Mouse (Mus musculus): ENCODE data around the gene Gm5089.

Gm5089 gene

GRCm38 (mm10) chr14:122427654-122428053 lies 23.3 kb downstream of the Gm5089 start:
- DNase-seq (ENCODE audit: extremely low read depth, low read depth, low spot score), result no peak

GRCm38 (mm10) chr14:122427204-122427560 lies 23.7 kb downstream of the Gm5089 start:
- no peak for DNase-seq (ENCODE audit: extremely low read depth, low read depth, low spot score)

DNA sequence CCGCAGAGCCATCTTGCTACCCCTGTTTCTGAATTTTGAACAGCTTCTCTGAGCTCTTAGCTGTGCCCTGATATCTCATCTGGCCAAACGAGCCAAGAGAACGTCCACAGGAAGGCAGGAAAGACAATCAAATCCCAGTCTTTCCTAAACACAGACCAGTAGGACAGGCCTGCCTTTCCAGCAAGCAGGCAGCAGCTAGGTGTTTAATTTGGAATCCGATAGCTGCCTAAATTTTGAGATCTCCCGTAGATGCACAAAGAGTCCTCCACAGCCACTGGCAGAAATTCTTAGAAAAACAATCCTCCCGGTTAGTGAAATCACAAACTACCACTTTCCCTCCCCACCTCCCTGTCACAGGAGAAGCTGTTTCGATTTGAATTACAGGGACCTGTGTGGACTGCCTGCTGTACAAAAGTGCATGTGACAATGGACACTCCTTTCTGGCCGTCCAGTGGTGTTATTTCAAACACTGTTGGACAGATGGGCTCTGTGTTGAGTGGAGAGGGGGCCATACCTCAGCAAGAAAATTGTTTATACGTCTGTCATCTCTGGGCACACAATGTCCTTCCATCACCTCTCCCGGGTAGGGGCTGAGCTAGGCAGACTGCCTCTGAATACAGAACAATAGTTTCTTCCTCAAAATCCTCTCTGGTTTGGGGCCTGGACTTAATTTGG lies 24.2 kb downstream of the Gm5089 start:
- DNase-seq (ENCODE audit: extremely low read depth, low read depth, low spot score), result no peak

GRCm38 (mm10) chr14:122424441-122424840 lies 26.5 kb downstream of the Gm5089 start:
- no peak for DNase-seq (ENCODE audit: extremely low read depth, low read depth, low spot score)

DNA sequence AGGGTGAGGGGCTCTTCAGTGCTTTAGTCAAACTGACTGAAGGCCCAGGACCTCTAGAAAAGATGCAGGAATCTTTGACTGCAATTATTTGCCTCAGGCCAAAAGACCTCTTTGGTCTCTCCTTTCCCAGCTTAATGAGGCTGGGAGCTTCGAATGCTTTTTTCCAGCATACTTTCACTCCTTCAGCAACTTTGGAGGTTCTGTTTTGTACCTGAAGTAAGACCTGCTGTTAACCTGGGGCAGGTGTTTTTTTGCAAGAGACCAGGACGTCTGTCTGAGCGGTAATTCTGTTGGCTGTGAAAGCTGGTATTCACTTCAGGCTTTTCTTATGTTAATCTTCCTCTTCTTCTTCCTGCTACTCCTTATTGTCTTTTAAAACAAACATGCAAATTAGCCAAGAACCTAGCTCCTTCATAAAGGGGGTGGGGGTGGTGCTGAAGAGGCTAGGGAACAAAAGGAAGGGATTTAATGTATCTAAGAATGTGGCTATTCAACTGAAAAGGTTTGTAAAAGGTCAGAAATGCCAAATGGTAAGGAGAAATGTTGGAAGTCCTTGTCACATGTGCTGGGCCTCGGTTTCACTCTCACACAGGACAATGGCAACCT lies 34.6 kb downstream of the Gm5089 start:
- DNase-seq (ENCODE audit: extremely low read depth, low read depth, low spot score), result no peak

- DNase-seq (ENCODE audit: extremely low read depth, low read depth, low spot score), result no peak
Measured at GRCm38 (mm10) chr14:122414786-122415185, 36.1 kb downstream of the Gm5089 start.

- no peak for DNase-seq (ENCODE audit: extremely low read depth, low read depth, low spot score)
Measured at GRCm38 (mm10) chr14:122413542-122413928, 37.4 kb downstream of the Gm5089 start.

DNA sequence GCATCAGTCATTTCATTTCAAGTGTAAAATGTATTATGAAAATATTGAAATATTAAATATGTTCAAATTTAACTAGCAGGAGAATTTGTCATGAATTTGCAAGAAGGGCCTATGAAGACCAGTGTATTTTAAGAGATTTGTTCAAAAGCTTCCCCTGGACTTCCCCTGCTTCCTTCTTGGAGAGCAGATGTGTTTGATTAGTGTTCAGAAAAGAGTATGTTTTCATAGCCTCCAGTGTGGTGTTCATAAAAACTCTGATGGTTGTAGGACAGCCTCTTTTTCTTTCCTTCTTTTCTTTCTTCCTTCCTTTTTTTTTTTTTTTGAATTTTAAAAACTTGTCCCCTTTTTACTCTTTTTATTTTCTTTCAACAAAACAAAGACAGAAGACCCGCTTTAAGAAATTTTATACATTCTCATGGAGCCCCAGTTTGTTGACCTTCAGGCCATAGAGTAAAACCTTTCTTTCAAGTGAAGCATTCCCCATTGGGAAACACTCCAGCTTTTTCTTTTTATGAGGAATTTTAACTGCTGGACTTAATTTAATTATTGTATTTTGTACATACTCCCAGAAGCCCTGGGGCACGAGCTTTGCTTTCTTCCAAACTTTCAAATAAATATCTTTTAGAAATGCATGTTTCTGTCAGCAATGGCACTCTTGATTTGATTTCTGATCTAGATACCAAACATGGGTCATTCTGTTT lies 37.9 kb downstream of the Gm5089 start:
- no peak for DNase-seq (ENCODE audit: extremely low read depth, low read depth, low spot score)

DNA sequence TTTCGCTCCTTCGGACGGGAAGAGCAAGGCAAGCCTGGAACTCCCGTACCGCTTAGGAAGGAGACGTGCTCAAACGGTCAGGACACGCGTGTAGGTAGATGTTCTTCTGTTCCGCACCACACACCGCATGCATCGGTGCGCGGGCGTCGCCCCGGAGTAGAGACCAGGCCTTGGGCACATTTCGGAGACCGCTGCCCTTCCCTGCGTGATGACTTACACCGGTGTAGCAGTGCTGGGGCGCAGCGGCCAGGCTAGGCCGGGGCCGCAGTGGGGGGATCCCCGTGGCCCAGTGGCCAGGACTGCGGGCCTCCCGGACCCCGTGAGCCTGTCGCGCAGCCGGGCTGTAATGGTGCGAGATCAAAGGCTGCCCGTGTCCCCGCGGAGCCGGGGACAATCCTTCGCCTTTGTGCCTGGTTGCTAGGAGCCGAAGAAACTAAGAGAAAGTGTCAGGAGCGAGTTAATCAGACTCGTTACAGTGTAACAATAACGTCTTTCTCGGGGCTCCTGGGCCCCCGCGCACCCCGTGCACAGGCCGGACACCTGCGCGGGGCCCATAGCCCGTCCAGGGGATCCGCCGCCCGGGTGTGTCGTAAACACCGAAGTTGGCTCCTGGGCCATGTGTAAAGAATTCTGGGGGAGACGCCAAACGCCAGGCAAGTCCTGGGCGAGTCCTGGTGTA lies 44.2 kb downstream of the Gm5089 start:
- DNase-seq (ENCODE audit: extremely low read depth, low read depth, low spot score), result no peak

- no peak for DNase-seq (ENCODE audit: extremely low read depth, low read depth, low spot score)
Measured at GRCm38 (mm10) chr14:122405897-122406540, 44.9 kb downstream of the Gm5089 start.

GRCm38 (mm10) chr14:122405236-122405635 lies 45.7 kb downstream of the Gm5089 start:
- no peak for DNase-seq (ENCODE audit: extremely low read depth, low read depth, low spot score)

GRCm38 (mm10) chr14:122404596-122405154 lies 46.2 kb downstream of the Gm5089 start:
- no peak for DNase-seq (ENCODE audit: extremely low read depth, low read depth, low spot score)

DNA sequence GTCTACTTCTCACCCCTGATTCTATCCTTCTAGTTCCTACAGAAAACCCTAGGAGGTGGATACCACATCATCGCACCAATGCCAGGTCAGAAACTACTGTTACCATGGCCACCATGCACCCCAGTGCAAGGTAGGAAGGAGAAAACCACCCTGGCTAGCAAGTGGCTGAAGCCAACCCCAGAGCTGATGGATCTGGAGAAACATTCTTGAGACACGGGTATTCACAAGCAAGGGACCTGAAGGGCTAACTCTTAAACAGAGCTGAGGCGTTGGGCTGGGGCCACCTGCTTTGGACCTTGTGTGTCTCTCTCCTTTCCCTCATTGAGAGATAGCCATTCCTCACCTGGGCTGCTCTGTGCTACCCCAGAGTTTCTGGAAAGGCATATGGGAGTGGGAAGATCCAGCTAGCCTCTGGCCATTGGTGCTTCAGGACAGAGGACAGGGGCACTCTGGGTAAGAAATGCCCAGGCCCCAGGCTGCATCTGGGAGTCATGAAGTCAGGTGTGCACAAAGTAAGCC lies 47.4 kb downstream of the Gm5089 start:
- DNase-seq (ENCODE audit: extremely low read depth, low read depth, low spot score), result no peak

GRCm38 (mm10) chr14:122402716-122403258 lies 48.1 kb downstream of the Gm5089 start:
- no peak for DNase-seq (ENCODE audit: extremely low read depth, low read depth, low spot score)

DNA sequence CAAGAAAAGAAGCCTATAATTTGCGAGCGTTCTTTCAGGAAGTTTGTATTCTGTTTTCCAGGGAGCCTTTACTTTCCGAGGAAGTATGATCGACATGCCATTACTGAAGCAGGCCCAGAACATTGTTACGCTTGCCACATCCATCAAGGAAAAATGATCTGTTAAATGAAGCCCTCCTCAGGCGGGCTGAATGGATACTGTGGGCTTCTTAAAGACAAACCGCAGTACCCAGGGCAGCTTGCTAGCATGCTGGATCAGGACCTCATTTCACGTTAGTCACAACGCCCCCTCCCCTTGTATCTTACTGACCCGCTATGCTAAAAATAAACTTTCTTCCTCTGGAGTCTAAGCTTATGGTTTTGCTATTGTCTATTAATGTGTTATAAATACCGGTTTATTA lies 49.0 kb downstream of the Gm5089 start:
- no peak for DNase-seq (ENCODE audit: extremely low read depth, low read depth, low spot score)

- no peak for DNase-seq (ENCODE audit: extremely low read depth, low read depth, low spot score)
Measured at GRCm38 (mm10) chr14:122399906-122400305, 51.0 kb downstream of the Gm5089 start.

DNA sequence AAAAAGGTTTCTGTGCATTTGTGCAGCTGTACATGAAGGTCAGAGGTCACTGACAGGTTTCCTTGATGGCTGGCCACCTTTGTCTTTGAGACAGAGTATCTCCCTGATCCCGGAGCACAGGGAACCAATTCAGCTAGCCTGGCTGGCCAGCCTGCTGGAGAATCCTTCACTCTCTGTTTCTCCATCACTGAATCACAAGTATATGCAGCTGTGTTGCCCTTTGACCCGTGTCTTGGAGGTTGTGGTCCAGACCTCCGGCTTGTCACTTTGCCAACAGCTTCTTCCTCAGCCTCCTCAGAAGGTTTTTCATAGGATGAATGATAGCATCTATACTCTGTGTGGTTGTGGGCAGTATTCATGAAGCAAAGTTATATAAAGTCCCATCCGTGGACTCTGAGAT lies 52.2 kb downstream of the Gm5089 start:
- no peak for DNase-seq (ENCODE audit: extremely low read depth, low read depth, low spot score)

- no peak for DNase-seq (ENCODE audit: extremely low read depth, low read depth, low spot score)
Measured at GRCm38 (mm10) chr14:122393119-122393518, 57.8 kb downstream of the Gm5089 start.

DNA sequence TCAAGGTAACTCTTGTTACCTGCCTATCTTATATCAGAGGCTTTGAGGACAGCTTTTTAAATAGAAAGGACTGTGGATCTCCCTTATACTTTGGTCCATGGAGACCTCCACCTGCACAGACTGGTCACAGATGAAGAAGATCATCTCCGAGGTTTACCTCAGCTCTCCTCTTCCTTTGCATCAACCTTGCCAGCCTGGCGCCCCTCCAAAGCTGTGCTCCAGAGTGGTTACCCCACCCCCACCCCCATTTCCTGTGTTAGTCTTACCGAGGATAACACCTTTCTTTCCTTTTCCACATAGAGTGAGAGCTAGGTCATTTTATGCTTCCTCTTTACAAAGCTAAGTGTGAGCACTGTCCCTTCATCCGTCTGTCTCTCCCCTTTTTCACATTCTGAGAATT lies 60.0 kb downstream of the Gm5089 start:
- no peak for DNase-seq (ENCODE audit: extremely low read depth, low read depth, low spot score)

DNA sequence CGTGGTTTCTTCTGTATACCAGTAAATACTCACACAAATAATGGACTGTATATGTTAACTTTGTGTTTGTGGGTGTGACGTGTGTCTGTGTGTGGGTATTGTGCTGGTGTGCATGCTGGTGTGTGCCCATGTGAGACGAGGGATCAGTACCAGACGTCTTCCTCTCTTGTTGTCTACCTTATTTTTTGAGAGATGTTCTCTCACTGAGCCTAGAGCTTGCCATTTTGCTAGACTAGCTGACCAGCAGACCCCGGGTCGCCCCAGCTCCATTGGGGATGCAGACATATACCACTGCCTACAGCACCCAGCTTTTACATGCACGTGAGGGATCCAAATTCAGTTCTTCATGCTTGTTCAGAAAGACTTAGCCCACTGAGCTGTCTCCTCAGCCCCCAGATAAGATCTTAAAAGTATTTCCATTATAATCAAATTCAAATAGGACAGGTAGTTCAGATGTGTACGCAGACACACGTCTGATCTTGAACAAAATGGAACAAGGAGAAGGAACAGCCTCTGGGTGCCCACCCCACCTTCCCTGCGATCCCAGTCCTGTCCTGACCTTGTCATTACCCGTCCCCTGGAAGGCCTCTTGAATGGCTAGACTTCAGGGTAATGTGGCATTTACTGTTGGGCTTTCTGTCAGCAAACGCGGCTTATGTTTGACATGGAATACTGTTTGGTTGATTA lies 61.1 kb downstream of the Gm5089 start:
- DNase-seq (ENCODE audit: extremely low read depth, low read depth, low spot score), result no peak

All from fat pad, adult 2 months (tissue).